Mouse (Mus musculus) urinary bladder, postnatal 36 days (tissue): Measurements from ENCODE around the gene Tagln.

ENCODE experiments used
- DNase-seq, 2 experiments: peaks; one replicate each; pipeline ENCODE4 v3.0.0; 2022; ENCODE audit warnings: low spot score in 2 of 2, mixed read lengths in 1 of 2

Tagln gene

GRCm38 (mm10) chr9:45935628-45936210 lies at the start of gene Tagln:
Gene Tagln, minus strand, starts transcription at chr9:45936058.
- DNase-seq = peak in 1 of 2 experiments; percentile 26

GRCm38 (mm10) chr9:45985229-45985567 lies 49.3 kb upstream of the Tagln start:
- peak in 1 of 2 experiments; percentile 73 for DNase-seq

GRCm38 (mm10) chr9:45984409-45985228 lies 48.8 kb upstream of the Tagln start:
- peak; percentile 84 to 86 for DNase-seq

GRCm38 (mm10) chr9:45983676-45984408 lies 48.0 kb upstream of the Tagln start:
- DNase-seq = peak; percentile 20 to 23

DNA sequence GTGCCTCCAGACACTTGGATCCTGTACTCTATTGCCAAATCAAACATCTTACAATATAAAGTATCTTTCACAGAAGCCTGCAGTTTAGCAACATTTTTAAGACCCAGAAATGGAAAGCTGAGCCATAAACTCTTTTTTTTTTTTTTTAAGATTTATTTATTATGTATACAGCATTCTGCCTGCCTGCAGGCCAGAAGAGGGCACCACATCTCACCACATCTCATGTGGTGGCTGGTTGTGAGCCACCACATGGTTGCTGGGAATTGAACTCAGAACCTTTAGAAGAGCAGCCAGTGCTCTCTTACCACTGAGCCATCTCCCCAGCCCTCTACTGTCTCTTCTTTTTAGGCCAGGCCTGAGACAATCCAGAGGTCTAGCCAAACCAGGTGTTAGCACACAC lies 45.5 kb upstream of the Tagln start:
- DNase-seq = no peak

DNA sequence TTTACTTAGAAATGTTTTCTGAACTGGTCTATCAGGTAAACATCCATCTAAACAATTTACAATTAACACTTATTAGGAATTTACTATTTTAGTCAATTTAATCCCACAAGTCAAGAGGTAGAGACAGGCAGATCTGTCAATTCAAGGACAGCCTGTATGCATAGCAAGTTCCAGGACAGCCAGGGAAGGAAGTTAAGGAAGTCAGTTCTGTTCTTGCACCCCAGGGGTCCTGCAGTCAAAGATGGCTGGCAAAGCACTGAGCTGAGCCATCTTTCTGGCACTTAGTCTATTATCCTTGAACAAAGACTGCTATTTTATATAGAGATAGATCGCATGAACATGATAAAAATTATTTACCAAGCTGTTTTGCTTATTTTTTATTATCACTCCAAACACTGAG lies 44.8 kb upstream of the Tagln start:
- no peak for DNase-seq

DNA sequence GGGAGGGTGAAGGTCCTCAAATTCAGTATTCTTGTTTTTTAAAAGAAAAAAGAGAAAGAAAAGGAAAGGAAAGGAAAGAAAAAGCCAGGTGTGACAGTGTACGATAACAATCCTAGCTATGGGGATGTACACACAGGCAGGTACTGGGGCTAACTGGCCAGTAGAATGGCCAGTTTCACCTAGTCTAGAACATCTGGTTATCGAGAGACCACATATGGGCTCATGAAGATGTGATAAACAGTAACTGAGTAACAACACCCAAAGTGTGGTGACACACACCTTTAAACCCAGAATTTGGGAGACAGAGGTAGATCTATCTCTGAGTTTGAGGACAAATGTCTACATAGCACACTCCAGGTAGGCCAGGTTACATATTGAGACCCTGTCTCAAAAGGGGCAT lies 43.9 kb upstream of the Tagln start:
- DNase-seq = no peak

DNA sequence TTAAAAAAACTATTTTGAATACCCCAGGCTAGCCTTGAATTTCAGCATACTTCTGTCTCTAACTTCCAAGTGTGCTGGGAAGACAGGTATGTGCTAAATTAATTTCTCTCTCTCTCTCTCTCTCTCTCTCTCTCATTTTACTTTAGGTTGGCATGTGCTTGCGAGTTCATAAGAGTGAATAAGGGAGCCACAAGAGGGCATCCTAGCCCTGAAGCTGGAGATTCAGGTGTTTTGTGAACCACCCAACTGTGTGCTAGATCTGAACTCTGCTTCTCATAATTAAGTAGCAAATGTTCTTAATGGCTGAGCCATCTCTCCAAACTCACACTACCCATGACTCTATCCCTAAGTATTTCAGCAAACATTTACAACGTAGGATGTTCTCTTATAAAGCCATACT lies 41.0 kb upstream of the Tagln start:
- no peak for DNase-seq

DNA sequence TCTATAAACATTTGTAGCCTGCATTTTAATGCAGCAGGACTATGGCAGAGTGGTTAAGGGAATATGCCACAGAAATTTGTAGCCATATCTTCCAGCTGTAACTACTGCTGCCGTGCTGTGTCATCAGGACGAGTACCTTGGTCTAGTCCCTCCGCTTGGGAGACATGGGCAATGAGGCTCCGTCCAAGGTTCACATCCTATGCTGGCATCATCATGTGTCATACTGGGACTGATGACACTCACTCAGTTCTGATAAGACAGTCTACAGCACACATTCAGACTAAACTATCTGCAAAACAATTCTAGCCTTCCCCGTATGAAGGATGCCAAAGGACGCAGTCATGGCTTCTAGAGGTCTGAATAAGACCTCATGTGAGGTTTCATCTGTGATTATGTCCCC lies 27.7 kb upstream of the Tagln start:
- DNase-seq = no peak

DNA sequence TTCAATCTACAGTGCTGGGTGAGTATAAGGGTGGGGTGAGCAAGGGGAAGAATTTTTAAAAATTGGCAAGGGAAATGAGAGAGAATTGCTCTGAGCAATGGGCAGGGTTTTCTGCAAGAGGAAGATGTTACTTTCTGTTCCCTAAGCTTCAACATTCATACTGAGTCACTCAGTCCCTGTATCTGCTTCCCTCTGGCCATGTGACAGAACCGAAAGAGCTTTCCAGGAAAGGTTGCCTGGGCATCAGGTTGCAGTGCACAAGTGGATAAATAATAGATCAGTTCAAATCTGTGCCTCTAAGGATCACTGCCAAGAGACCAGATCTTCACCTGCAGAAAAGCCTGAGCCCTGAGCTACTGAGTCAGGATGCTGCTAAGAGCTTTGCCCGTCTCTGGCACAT lies 26.0 kb upstream of the Tagln start:
- no peak for DNase-seq

GRCm38 (mm10) chr9:45959661-45960060 lies 23.8 kb upstream of the Tagln start:
- DNase-seq = no peak

DNA sequence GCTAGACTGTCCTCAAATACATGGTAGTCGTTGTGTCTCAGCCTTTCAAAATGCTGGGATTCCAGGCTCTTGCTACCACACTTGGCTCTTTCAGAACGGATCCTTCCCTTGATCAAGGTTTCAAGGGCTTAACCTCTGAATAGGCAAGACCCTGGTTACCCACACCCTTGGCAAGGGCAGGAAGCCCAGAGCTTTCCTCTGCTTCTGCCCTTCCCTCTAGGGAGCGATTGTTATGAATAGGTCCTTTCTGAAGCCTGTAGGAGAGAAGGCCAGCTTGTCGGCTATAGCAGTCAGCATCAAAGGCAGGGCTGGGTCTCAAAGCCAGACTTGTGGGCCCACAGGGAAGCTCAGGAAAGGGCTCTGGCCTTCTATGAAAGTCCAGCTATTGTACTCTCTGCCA lies 23.0 kb upstream of the Tagln start:
- DNase-seq = no peak

DNA sequence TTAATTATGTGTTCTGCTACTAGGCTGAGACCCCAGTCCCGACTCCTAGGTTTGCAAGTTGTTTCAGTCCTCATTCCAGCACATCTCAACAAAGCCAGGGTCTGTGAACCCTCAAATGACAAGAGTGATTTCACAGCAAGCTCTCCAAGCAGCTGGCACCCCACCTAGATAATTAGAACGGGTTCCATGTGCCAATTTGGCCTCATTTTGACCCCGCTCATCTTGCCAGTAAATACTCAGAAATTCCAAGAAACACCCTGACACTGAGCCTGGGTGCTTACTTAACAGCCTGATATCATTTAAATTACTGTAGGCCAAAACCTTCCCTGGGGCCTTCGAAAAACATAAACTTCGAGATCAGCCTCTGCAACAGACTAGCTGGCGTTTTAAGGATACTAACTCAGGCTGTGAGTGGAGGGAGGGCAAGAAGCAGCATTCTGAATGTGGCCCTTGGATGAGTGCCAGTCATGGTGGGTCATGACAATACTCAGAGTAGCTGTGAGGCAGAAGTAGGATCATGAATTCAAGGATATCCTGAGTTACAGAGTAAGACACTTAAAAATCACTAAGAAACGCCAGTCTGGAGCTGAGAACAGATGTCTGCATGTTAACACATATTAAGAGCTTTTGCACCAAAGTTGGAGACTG lies 22.3 kb upstream of the Tagln start:
- peak in 1 of 2 experiments; percentile 42 for DNase-seq

- DNase-seq = peak; percentile 80 to 87
Measured at GRCm38 (mm10) chr9:45955107-45955963, 19.5 kb upstream of the Tagln start, which contains the start of gene Sidt2. Gene Sidt2, minus strand, starts transcription at chr9:45955258.

DNA sequence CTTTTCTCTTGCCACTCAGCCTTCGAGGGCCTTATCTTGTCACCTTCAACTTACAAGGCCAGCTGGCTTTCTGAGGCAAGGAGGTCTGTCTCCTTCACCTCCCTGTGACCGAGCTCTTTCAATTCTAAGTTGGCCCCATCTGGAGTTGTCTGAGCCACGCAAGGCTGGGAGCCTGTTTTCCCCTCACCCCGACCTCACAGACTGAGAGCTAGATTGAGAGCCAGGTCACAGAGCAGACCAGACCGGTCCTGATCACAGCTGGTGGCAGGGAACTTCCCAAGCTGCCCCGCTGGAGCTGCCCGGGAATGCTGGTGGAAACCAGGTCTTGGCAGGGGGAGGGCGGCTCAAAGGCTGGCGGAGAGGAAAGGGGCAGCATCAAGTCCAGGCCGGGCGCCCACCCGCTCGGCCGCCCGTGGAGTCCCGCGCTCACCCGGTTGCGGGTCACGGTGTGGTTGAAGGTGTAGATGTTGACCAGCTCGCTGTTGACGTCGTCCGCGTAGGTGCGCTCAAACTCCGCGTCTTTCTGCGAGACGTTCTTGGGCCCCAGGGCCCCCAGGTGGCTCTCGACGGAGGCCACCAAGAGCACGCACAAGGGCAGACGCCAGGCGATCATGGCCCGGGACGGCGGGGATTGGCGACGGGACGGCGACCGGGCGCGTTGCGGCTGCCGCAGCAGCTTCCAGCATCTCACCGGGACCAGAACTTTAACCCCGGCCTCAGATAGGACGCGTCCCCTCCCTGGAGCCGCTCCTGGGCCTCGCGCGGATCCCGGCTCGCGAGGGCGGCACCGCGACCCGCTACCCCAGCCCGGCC lies 18.6 kb upstream of the Tagln start:
- DNase-seq = peak; percentile 35 to 42

GRCm38 (mm10) chr9:45953511-45954293 lies 17.8 kb upstream of the Tagln start:
- peak; percentile 27 to 52 for DNase-seq

DNA sequence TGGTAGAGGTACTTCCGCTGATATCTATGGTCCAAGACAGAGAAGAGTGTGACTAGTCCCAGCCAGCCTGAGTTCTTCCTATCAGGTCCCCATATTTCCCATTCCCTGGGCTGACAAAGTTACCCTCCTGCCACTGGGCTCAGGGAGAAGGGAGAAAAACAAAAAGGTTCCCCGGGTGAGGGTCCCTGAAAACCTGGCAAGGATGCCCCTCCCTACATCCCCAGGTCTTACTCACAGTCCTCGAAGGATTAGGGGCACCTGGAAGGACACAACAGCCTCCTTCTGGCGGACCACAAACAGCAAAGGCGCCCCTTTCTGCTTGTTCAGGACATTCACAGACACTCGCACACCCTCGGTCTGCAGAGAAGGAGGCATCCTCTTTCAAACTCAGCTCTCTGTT lies 17.0 kb upstream of the Tagln start:
- DNase-seq = no peak

GRCm38 (mm10) chr9:45952057-45952456 lies 16.2 kb upstream of the Tagln start:
- DNase-seq = no peak

- DNase-seq = no peak
Measured at GRCm38 (mm10) chr9:45946872-45947183, 11.0 kb upstream of the Tagln start.
